Mouse (Mus musculus): Measurements from ENCODE around the gene Kdm5a. TPM values are rescaled to one million over a fixed set of nuclear protein-coding genes. Genes with fewer than 3 reads are reported as not detected.

Kdm5a gene
- polyA plus RNA-seq, 1 experiment from 2014 or later = 41.5 TPM

GRCm38 (mm10) chr6:120392811-120393210, 28.9 kb downstream of the Kdm5a start:
- Histone ChIP-seq H3K4me2 (ENCODE audit: low read length) (no peak overlapping the region), H3K4me3 (ENCODE audit: low read depth, low read length) (no peak overlapping the region), H3K9me3 (replicated peaks; ENCODE audit: control insufficient read depth, low read length) (no peaks in the 10 kb centered on the region), H3K27me3 (replicated peaks; ENCODE audit: control insufficient read depth, insufficient read depth, low read length) (no peaks in the 10 kb centered on the region), H3K4me1 (ENCODE audit: control insufficient read depth, insufficient read depth, low read length) (no peaks in the 10 kb centered on the region), H3K36me3 (ENCODE audit: control insufficient read depth, insufficient read depth, low read length) (peaks cover 76% of the 10 kb centered on the region), H3K9ac (ENCODE audit: low read length) (no peak overlapping the region), H3K27ac (ENCODE audit: low read depth, low read length) (no peak overlapping the region)
- ATAC-seq (no peak), DNase-seq (ENCODE audit: low spot score) (no peak)
- 95% methylated on average over 2 of the region's 2 CpGs for WGBS

GRCm38 (mm10) chr6:120395622-120396345, 31.9 kb downstream of the Kdm5a start:
- H3K36me3 ChIP-seq (ENCODE audit: control insufficient read depth, insufficient read depth, low read length) = peaks cover 77% of the 10 kb centered on the region
- 94% methylated on average over 5 of the region's 5 CpGs for WGBS
- no peak overlapping the region for H3K4me3 ChIP-seq (ENCODE audit: low read depth, low read length)
- no peaks in the 10 kb centered on the region for H3K9me3 ChIP-seq (replicated peaks; ENCODE audit: control insufficient read depth, low read length)
- H3K9ac ChIP-seq (ENCODE audit: low read length) = no peak overlapping the region
- H3K27me3 ChIP-seq (replicated peaks; ENCODE audit: control insufficient read depth, insufficient read depth, low read length) = no peaks in the 10 kb centered on the region
- ATAC-seq (no peak), DNase-seq (ENCODE audit: low spot score) (no peak)
- H3K4me2 ChIP-seq (ENCODE audit: low read length) = no peak overlapping the region
- no peak overlapping the region for H3K27ac ChIP-seq (ENCODE audit: low read depth, low read length)
- H3K4me1 ChIP-seq (ENCODE audit: control insufficient read depth, insufficient read depth, low read length) = no peaks in the 10 kb centered on the region

GRCm38 (mm10) chr6:120403936-120404335, 40.0 kb downstream of the Kdm5a start:
- Histone ChIP-seq H3K36me3 (ENCODE audit: control insufficient read depth, insufficient read depth, low read length) (peaks cover 78% of the 10 kb centered on the region), H3K4me1 (ENCODE audit: control insufficient read depth, insufficient read depth, low read length) (no peaks in the 10 kb centered on the region), H3K27ac (ENCODE audit: low read depth, low read length) (no peak overlapping the region), H3K9me3 (replicated peaks; ENCODE audit: control insufficient read depth, low read length) (no peaks in the 10 kb centered on the region), H3K9ac (ENCODE audit: low read length) (no peak overlapping the region), H3K27me3 (replicated peaks; ENCODE audit: control insufficient read depth, insufficient read depth, low read length) (no peaks in the 10 kb centered on the region), H3K4me3 (ENCODE audit: low read depth, low read length) (no peak overlapping the region), H3K4me2 (ENCODE audit: low read length) (no peak overlapping the region)
- DNase-seq (ENCODE audit: low spot score) (no peak), ATAC-seq (no peak)
- 100% methylated on average over 1 of the region's 1 CpGs for WGBS

GRCm38 (mm10) chr6:120438161-120438560, 74.2 kb downstream of the Kdm5a start:
- 92% methylated on average over 3 of the region's 3 CpGs for WGBS
- no peaks in the 10 kb centered on the region for H3K4me1 ChIP-seq (ENCODE audit: control insufficient read depth, insufficient read depth, low read length)
- H3K4me3 ChIP-seq (ENCODE audit: low read depth, low read length) = no peak overlapping the region
- DNase-seq (ENCODE audit: low spot score) = no peak
- H3K27me3 ChIP-seq (replicated peaks; ENCODE audit: control insufficient read depth, insufficient read depth, low read length) = no peaks in the 10 kb centered on the region
- no peaks in the 10 kb centered on the region for H3K9me3 ChIP-seq (replicated peaks; ENCODE audit: control insufficient read depth, low read length)
- no peak overlapping the region for H3K27ac ChIP-seq (ENCODE audit: low read depth, low read length)
- H3K9ac ChIP-seq (ENCODE audit: low read length) = no peak overlapping the region
- no peak overlapping the region for H3K4me2 ChIP-seq (ENCODE audit: low read length)
- H3K36me3 ChIP-seq (ENCODE audit: control insufficient read depth, insufficient read depth, low read length) = peaks cover 47% of the 10 kb centered on the region
- ATAC-seq = no peak

- no peak overlapping the region for H3K4me3 ChIP-seq (ENCODE audit: low read depth, low read length)
- H3K27me3 ChIP-seq (replicated peaks; ENCODE audit: control insufficient read depth, insufficient read depth, low read length) = no peaks in the 10 kb centered on the region
- no peaks in the 10 kb centered on the region for H3K4me1 ChIP-seq (ENCODE audit: control insufficient read depth, insufficient read depth, low read length)
- no peak for ATAC-seq
- no peak overlapping the region for H3K9ac ChIP-seq (ENCODE audit: low read length)
- no peak overlapping the region for H3K4me2 ChIP-seq (ENCODE audit: low read length)
- no peak for DNase-seq (ENCODE audit: low spot score)
- peaks cover 27% of the 10 kb centered on the region for H3K36me3 ChIP-seq (ENCODE audit: control insufficient read depth, insufficient read depth, low read length)
- no peak overlapping the region for H3K27ac ChIP-seq (ENCODE audit: low read depth, low read length)
- no peaks in the 10 kb centered on the region for H3K9me3 ChIP-seq (replicated peaks; ENCODE audit: control insufficient read depth, low read length)
- WGBS = 77% methylated on average over 4 of the region's 4 CpGs
Measured at GRCm38 (mm10) chr6:120442171-120442749, 78.3 kb downstream of the Kdm5a start.

- Histone ChIP-seq H3K4me1 (ENCODE audit: control insufficient read depth, insufficient read depth, low read length) (no peaks in the 10 kb centered on the region), H3K27me3 (replicated peaks; ENCODE audit: control insufficient read depth, insufficient read depth, low read length) (no peaks in the 10 kb centered on the region), H3K4me3 (ENCODE audit: low read depth, low read length) (no peak overlapping the region), H3K9ac (ENCODE audit: low read length) (no peak overlapping the region), H3K4me2 (ENCODE audit: low read length) (no peak overlapping the region), H3K9me3 (replicated peaks; ENCODE audit: control insufficient read depth, low read length) (no peaks in the 10 kb centered on the region), H3K36me3 (ENCODE audit: control insufficient read depth, insufficient read depth, low read length) (peaks cover 23% of the 10 kb centered on the region), H3K27ac (ENCODE audit: low read depth, low read length) (no peak overlapping the region)
- no peak for ATAC-seq
- 80% methylated on average over 14 of the region's 14 CpGs for WGBS
- no peak for DNase-seq (ENCODE audit: low spot score)
Measured at GRCm38 (mm10) chr6:120443363-120444355, 79.7 kb downstream of the Kdm5a start.

GRCm38 (mm10) chr6:120450208-120450607, 86.3 kb downstream of the Kdm5a start:
- Histone ChIP-seq H3K9me3 (replicated peaks; ENCODE audit: control insufficient read depth, low read length) (no peaks in the 10 kb centered on the region), H3K4me1 (ENCODE audit: control insufficient read depth, insufficient read depth, low read length) (no peaks in the 10 kb centered on the region), H3K27ac (ENCODE audit: low read depth, low read length) (no peak overlapping the region), H3K9ac (ENCODE audit: low read length) (no peak overlapping the region), H3K36me3 (ENCODE audit: control insufficient read depth, insufficient read depth, low read length) (no peaks in the 10 kb centered on the region), H3K4me2 (ENCODE audit: low read length) (no peak overlapping the region), H3K27me3 (replicated peaks; ENCODE audit: control insufficient read depth, insufficient read depth, low read length) (no peaks in the 10 kb centered on the region), H3K4me3 (ENCODE audit: low read depth, low read length) (no peak overlapping the region)
- DNase-seq (ENCODE audit: low spot score) = no peak
- WGBS = 84% methylated on average over 3 of the region's 3 CpGs
- ATAC-seq = no peak

- WGBS = 87% methylated on average over 11 of the region's 11 CpGs
- H3K36me3 ChIP-seq (ENCODE audit: control insufficient read depth, insufficient read depth, low read length) = no peaks in the 10 kb centered on the region
- no peak overlapping the region for H3K27ac ChIP-seq (ENCODE audit: low read depth, low read length)
- no peaks in the 10 kb centered on the region for H3K4me1 ChIP-seq (ENCODE audit: control insufficient read depth, insufficient read depth, low read length)
- no peak overlapping the region for H3K4me3 ChIP-seq (ENCODE audit: low read depth, low read length)
- H3K4me2 ChIP-seq (ENCODE audit: low read length) = no peak overlapping the region
- no peaks in the 10 kb centered on the region for H3K9me3 ChIP-seq (replicated peaks; ENCODE audit: control insufficient read depth, low read length)
- no peaks in the 10 kb centered on the region for H3K27me3 ChIP-seq (replicated peaks; ENCODE audit: control insufficient read depth, insufficient read depth, low read length)
- no peak overlapping the region for H3K9ac ChIP-seq (ENCODE audit: low read length)
- no peak for ATAC-seq
- DNase-seq (ENCODE audit: low spot score) = no peak
Measured at GRCm38 (mm10) chr6:120452384-120453102, 88.6 kb downstream of the Kdm5a start.
